ENCODE assay signal across 8 mouse cellular contexts in genomic region chr4:155234371-155235310, GRCm38 (mm10). TPM values are rescaled to one million over a fixed set of nuclear protein-coding genes. Genes with fewer than 3 reads are reported as not detected.
DNase-seq lines count a peak whose midpoint lies in the region; ATAC-seq and TF ChIP-seq lines count a peak whose summit lies in the region.

No protein-coding gene starts in this region.

- no peak for TF ChIP-seq EP300 in lung, postnatal 0 days (IDR thresholded peaks at IDR 0.05)

- H3K4me3 ChIP-seq in heart, embryonic 10.5 days: peak overlapping the region; percentile 45
- H3K4me3 ChIP-seq in forebrain, embryonic 14.5 days (ENCODE audit: low read depth, low read length): no peak overlapping the region
- 0 out of 2 replicates have a peak overlapping the region, but pooled peaks have one; percentile 1 for H3K4me3 ChIP-seq in lung, postnatal 0 days (ENCODE audit: low read depth, low read length)
- no peak overlapping the region for H3K4me3 ChIP-seq in small intestine, adult 2 months (ENCODE audit: low read depth, low read length)

- peaks cover 57% of the 10 kb centered on the region for H3K4me1 ChIP-seq in heart, embryonic 10.5 days
- peaks cover 32% of the 10 kb centered on the region for H3K4me1 ChIP-seq in forebrain, embryonic 14.5 days (ENCODE audit: control insufficient read depth, insufficient read depth, low read length)
- peaks cover 47% of the 10 kb centered on the region for H3K4me1 ChIP-seq in lung, postnatal 0 days (ENCODE audit: insufficient read depth, low read depth, low read length)
- peaks cover 40% of the 10 kb centered on the region for H3K4me1 ChIP-seq in small intestine, adult 2 months (ENCODE audit: control insufficient read depth, insufficient read depth, insufficient read length, low read length)

- peak overlapping the region; percentile 20 for H3K4me2 ChIP-seq in forebrain, embryonic 14.5 days (ENCODE audit: low read length)
- H3K4me2 ChIP-seq in lung, postnatal 0 days (replicated peaks; ENCODE audit: low read depth, low read length): peak overlapping the region; percentile 44

- peak overlapping the region; percentile 97 for H3K27ac ChIP-seq in heart, embryonic 10.5 days
- peak overlapping the region; percentile 84 for H3K27ac ChIP-seq in forebrain, embryonic 14.5 days (ENCODE audit: low read depth, low read length)
- H3K27ac ChIP-seq in lung, postnatal 0 days (ENCODE audit: low read length): peak overlapping the region; percentile 99
- H3K27ac ChIP-seq in small intestine, adult 2 months (ENCODE audit: insufficient read depth, low read depth, low read length): peak overlapping the region; percentile 94

- no peaks in the 10 kb centered on the region for H3K36me3 ChIP-seq in heart, embryonic 10.5 days
- H3K36me3 ChIP-seq in forebrain, embryonic 14.5 days (ENCODE audit: control insufficient read depth, insufficient read depth, low read length): no peaks in the 10 kb centered on the region
- H3K36me3 ChIP-seq in lung, postnatal 0 days (ENCODE audit: insufficient read depth, low read length): no peaks in the 10 kb centered on the region
- H3K36me3 ChIP-seq in small intestine, adult 2 months (ENCODE audit: control insufficient read depth, insufficient read depth, low read length): no peaks in the 10 kb centered on the region

- TF ChIP-seq POLR2A in small intestine, adult 2 months (IDR thresholded peaks at IDR 0.05; ENCODE audit: low read depth, low read length): no peak

- WGBS in heart, embryonic 10.5 days: 46% methylated on average over 8 of the region's 8 CpGs
- WGBS in forebrain, embryonic 14.5 days: 64% methylated on average over 8 of the region's 8 CpGs
- 20% methylated on average over 8 of the region's 8 CpGs for WGBS in lung, postnatal 0 days
- 29% methylated on average over 8 of the region's 8 CpGs for WGBS in small intestine, adult 2 months

- no peak; the same call in none of the 2 replicates for ATAC-seq in forebrain, embryonic 14.5 days
- peak; percentile 20 for ATAC-seq in lung, postnatal 0 days

- H3K9me3 ChIP-seq in heart, embryonic 10.5 days: no peaks in the 10 kb centered on the region
- H3K9me3 ChIP-seq in forebrain, embryonic 14.5 days (replicated peaks; ENCODE audit: control insufficient read depth, low read length): no peaks in the 10 kb centered on the region
- no peaks in the 10 kb centered on the region for H3K9me3 ChIP-seq in lung, postnatal 0 days (ENCODE audit: low read length)

- peak; percentile 79 for DNase-seq in heart, embryonic 10.5 days (ENCODE audit: low spot score)
- DNase-seq in heart, adult 11 months: no peak
- peak; percentile 56 for DNase-seq in MN1 (ENCODE audit: low spot score)
- peak; percentile 24 for DNase-seq in forebrain, embryonic 14.5 days (ENCODE audit: low spot score)
- peak; percentile 70 to 74 for DNase-seq in kidney, adult 8-10 months
- peak; percentile 81 for DNase-seq in lung, postnatal 0 days (ENCODE audit: low spot score)
- DNase-seq in frontal cortex, postnatal 14 days (ENCODE audit: low spot score in 2 of 2): no peak

- no peak for TF ChIP-seq CTCF in lung, postnatal 0 days (IDR thresholded peaks at IDR 0.05)
- TF ChIP-seq CTCF in small intestine, adult 2 months (IDR thresholded peaks at IDR 0.05; ENCODE audit: extremely low read depth, insufficient read length, insufficient replicate concordance, low read depth, low read length): no peak

- H3K9ac ChIP-seq in forebrain, embryonic 14.5 days (ENCODE audit: low read length): peak overlapping the region; percentile 47
- H3K9ac ChIP-seq in lung, postnatal 0 days (replicated peaks; ENCODE audit: low read depth): peak overlapping the region; percentile 32

- H3K27me3 ChIP-seq in heart, embryonic 10.5 days (ENCODE audit: insufficient read depth, poor library complexity, severe bottlenecking): no peaks in the 10 kb centered on the region
- no peaks in the 10 kb centered on the region for H3K27me3 ChIP-seq in forebrain, embryonic 14.5 days (replicated peaks; ENCODE audit: control insufficient read depth, insufficient read depth, low read length)
- no peaks in the 10 kb centered on the region for H3K27me3 ChIP-seq in lung, postnatal 0 days (replicated peaks; ENCODE audit: insufficient read depth, low read length)
- H3K27me3 ChIP-seq in small intestine, adult 2 months (ENCODE audit: control insufficient read depth, insufficient read depth, low read length): no peaks in the 10 kb centered on the region

RNA-seq across cellular contexts. Expression of gene Ski, which starts 12.2 kb away (rescaled TPM):
- 7.5 and 11.3 TPM in 2 replicates for polyA plus RNA-seq in heart, embryonic 10.5 days (2016; fragmentation: Nextera tagmentation; extraction: Ambion mirVana)
- 16.2 and 17.1 TPM in 2 replicates for polyA plus RNA-seq in forebrain, embryonic 14.5 days (2014; fragmentation: Nextera tagmentation; extraction: Ambion mirVana)
- polyA plus RNA-seq in lung, postnatal 0 days (2015; fragmentation: Nextera tagmentation; extraction: Ambion mirVana): 22.6 and 23.2 TPM in 2 replicates
- polyA plus RNA-seq in small intestine, adult 2 months (2012; rRNA removed): 27.8 and 48.0 TPM in 2 replicates

RNA-seq across cellular contexts. Expression of gene Faap20, which starts 15.0 kb away (rescaled TPM):
- polyA plus RNA-seq in heart, embryonic 10.5 days (2016; fragmentation: Nextera tagmentation; extraction: Ambion mirVana): 77.0 and 87.4 TPM in 2 replicates
- 81.2 and 87.4 TPM in 2 replicates for polyA plus RNA-seq in forebrain, embryonic 14.5 days (2014; fragmentation: Nextera tagmentation; extraction: Ambion mirVana)
- 61.4 and 66.6 TPM in 2 replicates for polyA plus RNA-seq in lung, postnatal 0 days (2015; fragmentation: Nextera tagmentation; extraction: Ambion mirVana)
- 22.5 and 52.0 TPM in 2 replicates for polyA plus RNA-seq in small intestine, adult 2 months (2012; rRNA removed)

Comparison
In these comparisons a context has a peak if more than half of its experiments do, and no peak if none do; other contexts are left out.
1. DNase-seq: peak in heart, embryonic 10.5 days (single experiment), MN1 (single experiment), forebrain, embryonic 14.5 days (single experiment), kidney, adult 8-10 months (2 of 2) and lung, postnatal 0 days (single experiment); none in heart, adult 11 months (single experiment) and frontal cortex, postnatal 14 days (0 of 2).
2. H3K4me3 ChIP-seq: peak in heart, embryonic 10.5 days (single experiment) and lung, postnatal 0 days (single experiment); none in forebrain, embryonic 14.5 days (single experiment) and small intestine, adult 2 months (single experiment).
3. Peak in every context shown above with its lines, with median percentiles within 50 percentile points of each other: H3K27ac ChIP-seq.